Mouse (Mus musculus) G1E (cell line): ENCODE results near the gene Eps15l1.

Experiments
- CTCF ChIP-seq: IDR thresholded peaks from 2 replicates; pipeline ENCODE4 v1.5.1; 2012; ENCODE audit warnings: low read depth, low read length, inconsistent platforms, mixed read lengths
- GATA1 ChIP-seq: IDR thresholded peaks from 2 replicates; pipeline ENCODE4 v1.6.1; 2012; ENCODE audit warnings: borderline replicate concordance, low read length, inconsistent platforms, mixed read lengths
- TAL1 ChIP-seq: conservative IDR thresholded peaks from 2 replicates; pipeline ENCODE4 v1.6.1; 2012; ENCODE audit warnings: low read depth, low read length, inconsistent platforms, mixed read lengths

DNA sequence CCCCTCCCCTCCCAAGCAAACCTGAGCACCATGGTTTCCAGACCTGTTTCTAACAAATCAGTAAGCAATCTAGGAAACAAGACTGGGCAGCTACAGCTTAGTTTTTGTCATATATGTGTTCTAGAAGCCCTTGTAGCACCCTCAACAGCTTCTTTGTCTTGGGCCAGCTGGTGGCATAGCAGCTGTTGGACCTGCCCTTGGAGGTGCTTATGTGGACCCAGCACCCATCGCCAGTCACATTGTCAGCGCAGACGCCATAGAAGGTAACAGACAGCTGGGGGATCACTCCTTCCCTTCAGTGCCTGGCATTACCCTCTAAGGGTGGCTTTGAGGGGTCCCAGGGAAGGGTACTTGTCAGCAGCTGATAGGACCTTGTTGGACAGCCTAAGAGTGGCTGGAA, 36.5 kb upstream of the Eps15l1 start:
- TF ChIP-seq CTCF (no peak), GATA1 (no peak), TAL1 (no peak)
